Comparison of ENCODE assay signal across 15 mouse cellular contexts in genomic region chr9:67863332-67863731, GRCm38 (mm10). TPM values are rescaled to one million over a fixed set of nuclear protein-coding genes. Genes with fewer than 3 reads are reported as not detected.
"Had no signal": no experiment of that assay in that cellular context is flagged by ENCODE, and none has a peak within 500 bp of the region (broad histone marks: within the 10 kb centered on the region; RNA-seq: fewer than 3 reads in every experiment).

No protein-coding gene starts in this region.

- H3K4me3 ChIP-seq: limb, embryonic 13.5 days; midbrain, embryonic 15.5 days; neural tube, embryonic 12.5 days had no signal

- H3K9ac ChIP-seq: limb, embryonic 13.5 days; midbrain, embryonic 15.5 days; neural tube, embryonic 12.5 days had no signal

- H3K4me1 ChIP-seq: midbrain, embryonic 15.5 days; neural tube, embryonic 12.5 days had no signal

- H3K9me3 ChIP-seq: limb, embryonic 13.5 days; midbrain, embryonic 15.5 days; neural tube, embryonic 12.5 days had no signal

- ATAC-seq: hindbrain, postnatal 0 days; lung, postnatal 0 days; midbrain, embryonic 15.5 days had no signal

- H3K27ac ChIP-seq: hindbrain, postnatal 0 days; limb, embryonic 13.5 days; midbrain, embryonic 15.5 days; neural tube, embryonic 12.5 days had no signal

- H3K4me2 ChIP-seq: limb, embryonic 13.5 days; midbrain, embryonic 11.5 days; midbrain, embryonic 15.5 days; neural tube, embryonic 12.5 days had no signal

- H3K36me3 ChIP-seq: midbrain, embryonic 15.5 days had no signal

- DNase-seq: kidney, adult 11 months; left cerebral cortex, postnatal 4 days; lung, adult 2 months; lung, postnatal 36 days; thymus, adult 2 months; thymus, postnatal 25 days had no signal

- H3K27me3 ChIP-seq: limb, embryonic 13.5 days; midbrain, embryonic 15.5 days; neural tube, embryonic 12.5 days had no signal

RNA-seq across cellular contexts. Expression of gene C2cd4a, which starts 31.2 kb away (rescaled TPM):
- total RNA-seq: left cerebral cortex, postnatal 4 days; megakaryocyte, adult 5-6 weeks; monocyte, adult 5-6 weeks; neutrophil, adult 5-6 weeks had no signal
- polyA plus RNA-seq: midbrain, embryonic 11.5 days had no signal
